ENCODE assay signal across 11 mouse cellular contexts in the genomic region with DNA sequence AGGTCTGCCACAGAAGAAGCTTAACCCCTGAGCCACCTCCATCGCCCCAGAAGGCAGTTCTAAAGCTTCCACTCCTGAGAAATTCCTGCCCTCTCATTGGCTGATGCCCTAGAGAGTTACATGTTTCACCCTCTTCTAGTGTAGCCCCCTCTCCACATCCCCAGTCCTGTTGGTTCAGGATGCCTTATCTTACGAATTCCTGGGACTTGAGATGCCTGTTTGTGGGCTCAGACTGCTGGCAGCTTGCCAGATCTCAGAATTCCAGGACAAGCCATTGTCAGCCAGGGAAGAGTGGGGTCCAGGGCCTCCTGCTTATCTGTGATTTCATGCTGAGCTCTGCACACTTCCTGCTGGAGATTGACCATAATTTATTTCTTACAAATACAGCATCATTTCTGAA.
DNase-seq lines count a peak whose midpoint lies in the region; ATAC-seq and TF ChIP-seq lines count a peak whose summit lies in the region.
"Had no signal": no experiment of that assay in that cellular context is flagged by ENCODE, and none has a peak within 500 bp of the region (broad histone marks: within the 10 kb centered on the region; RNA-seq: fewer than 3 reads in every experiment).

No protein-coding gene starts in this region.

- no peaks in the 10 kb centered on the region for H3K27me3 ChIP-seq in hindbrain, postnatal 0 days (ENCODE audit: insufficient read depth, low read length)
- no peaks in the 10 kb centered on the region for H3K27me3 ChIP-seq in hindbrain, embryonic 12.5 days
- H3K27me3 ChIP-seq in liver, embryonic 13.5 days: no peaks in the 10 kb centered on the region
- H3K27me3 ChIP-seq: megakaryocyte, embryonic 14.5 days had no signal

- WGBS in hindbrain, postnatal 0 days: 46% methylated on average over 2 of the region's 2 CpGs
- WGBS in hindbrain, embryonic 12.5 days: 31% methylated on average over 2 of the region's 2 CpGs
- WGBS in liver, embryonic 13.5 days (ENCODE audit: insufficient replicate concordance): 48% methylated on average over 2 of the region's 2 CpGs

- no peak for ATAC-seq in hindbrain, postnatal 0 days
- no peak for ATAC-seq in hindbrain, embryonic 12.5 days (ENCODE audit: low FRiP score)
- no peak for ATAC-seq in liver, embryonic 13.5 days (ENCODE audit: low read depth)

- no peak for TF ChIP-seq CTCF in hindbrain, postnatal 0 days (IDR thresholded peaks at IDR 0.05; ENCODE audit: low read depth)

- H3K4me3 ChIP-seq in hindbrain, postnatal 0 days (ENCODE audit: low read length): no peak overlapping the region
- H3K4me3 ChIP-seq in hindbrain, embryonic 12.5 days: no peak overlapping the region
- no peak overlapping the region for H3K4me3 ChIP-seq in liver, embryonic 13.5 days (replicated peaks)
- H3K4me3 ChIP-seq: megakaryocyte, embryonic 14.5 days had no signal

- H3K4me1 ChIP-seq in hindbrain, postnatal 0 days (ENCODE audit: insufficient read depth, low read length): no peaks in the 10 kb centered on the region
- peaks cover 10% of the 10 kb centered on the region for H3K4me1 ChIP-seq in hindbrain, embryonic 12.5 days
- H3K4me1 ChIP-seq in liver, embryonic 13.5 days (replicated peaks): peaks cover 93% of the 10 kb centered on the region

- no peak overlapping the region for H3K27ac ChIP-seq in hindbrain, postnatal 0 days
- H3K27ac ChIP-seq in hindbrain, embryonic 12.5 days: no peak overlapping the region
- H3K27ac ChIP-seq in liver, embryonic 13.5 days: peak overlapping the region; percentile 66; the same call in 1 of the 2 replicates

- H3K9me3 ChIP-seq in hindbrain, postnatal 0 days (ENCODE audit: low read length): no peaks in the 10 kb centered on the region
- H3K9me3 ChIP-seq in hindbrain, embryonic 12.5 days (replicated peaks): 0 out of 2 replicates have a peak, but pooled peaks cover 3% of the 10 kb centered on the region
- H3K9me3 ChIP-seq in liver, embryonic 13.5 days (replicated peaks): no peaks in the 10 kb centered on the region

- no peak overlapping the region for H3K4me2 ChIP-seq in hindbrain, postnatal 0 days (ENCODE audit: low read depth, low read length)
- H3K4me2 ChIP-seq in hindbrain, embryonic 12.5 days (replicated peaks): no peak overlapping the region
- no peak overlapping the region for H3K4me2 ChIP-seq in liver, embryonic 13.5 days

- no peak overlapping the region for H3K9ac ChIP-seq in hindbrain, postnatal 0 days (replicated peaks; ENCODE audit: low read length)
- H3K9ac ChIP-seq in hindbrain, embryonic 12.5 days: no peak overlapping the region
- H3K9ac ChIP-seq in liver, embryonic 13.5 days: peak overlapping the region; percentile 1; the same call in 1 of the 2 replicates

- DNase-seq in adrenal gland, postnatal 14 days: peak; percentile 27
- no peak for DNase-seq in adrenal gland, adult 18-20 months (ENCODE audit: low spot score in 2 of 2)
- peak; percentile 18 for DNase-seq in hindbrain, postnatal 0 days (ENCODE audit: low spot score)
- peak; percentile 39 for DNase-seq in ZHBTc4 (ENCODE audit: low read depth, low spot score)
- DNase-seq in liver, embryonic 13.5 days: no peak
- no peak for DNase-seq in left cerebral cortex, adult 8-10 months (ENCODE audit: low spot score in 2 of 2)
- no peak for DNase-seq in MN1 (ENCODE audit: low spot score)
- DNase-seq: gastrocnemius, postnatal 36 days; layer of hippocampus, adult 9-11 months had no signal

- H3K36me3 ChIP-seq in hindbrain, postnatal 0 days (ENCODE audit: insufficient read depth, low read length): no peaks in the 10 kb centered on the region
- H3K36me3 ChIP-seq in hindbrain, embryonic 12.5 days: no peaks in the 10 kb centered on the region
- no peaks in the 10 kb centered on the region for H3K36me3 ChIP-seq in liver, embryonic 13.5 days

Comparison
In these comparisons a context has a peak if more than half of its experiments do, and no peak if none do; other contexts are left out.
1. DNase-seq: peak in adrenal gland, postnatal 14 days (single experiment), hindbrain, postnatal 0 days (single experiment) and ZHBTc4 (single experiment); none in adrenal gland, adult 18-20 months (0 of 2), liver, embryonic 13.5 days (single experiment), left cerebral cortex, adult 8-10 months (0 of 2) and MN1 (single experiment).